ENCODE assay signal across 20 mouse cellular contexts in the genomic region with DNA sequence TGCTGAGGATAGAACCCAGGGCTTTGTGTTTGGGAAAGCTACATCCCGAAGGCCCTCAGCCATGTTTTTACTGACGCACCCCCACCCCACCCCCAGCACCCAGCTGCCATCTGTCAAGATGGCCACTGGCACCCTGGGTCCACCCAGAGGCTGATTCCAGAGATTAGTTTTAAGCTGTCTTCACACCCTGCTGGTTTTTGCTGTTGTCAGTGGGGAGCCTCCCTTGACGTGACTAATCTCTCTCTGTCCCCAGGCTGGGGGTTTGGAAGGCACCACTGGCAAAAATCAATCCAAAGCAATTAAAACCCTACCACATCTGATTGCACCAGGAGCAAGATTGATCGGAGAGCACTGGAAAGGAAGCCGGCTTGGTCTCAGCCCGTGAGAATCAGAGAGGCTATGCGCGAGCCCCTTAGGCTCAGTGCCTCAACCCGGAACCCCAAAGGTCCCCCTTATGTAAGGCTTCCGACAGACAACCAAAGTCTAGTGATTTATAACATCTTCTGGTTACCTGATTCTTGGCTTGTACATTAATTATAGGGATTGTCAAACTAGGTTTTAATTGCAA. TPM values are rescaled to one million over a fixed set of nuclear protein-coding genes. Genes with fewer than 3 reads are reported as not detected.
A peak's percentile ranks its signal among the peaks of the same experiment; 100 is the strongest.
DNase-seq lines count a peak whose midpoint lies in the region; ATAC-seq lines count a peak whose summit lies in the region.
"Had no signal": no experiment of that assay in that cellular context is flagged by ENCODE, and none has a peak within 500 bp of the region (broad histone marks: within the 10 kb centered on the region; RNA-seq: fewer than 3 reads in every experiment).

No protein-coding gene starts in this region.

- 60% methylated on average over 10 of the region's 10 CpGs for WGBS in hindbrain, embryonic 10.5 days
- 45% methylated on average over 10 of the region's 10 CpGs for WGBS in hindbrain, embryonic 16.5 days
- WGBS in midbrain, embryonic 12.5 days = 38% methylated on average over 10 of the region's 10 CpGs
- 29% methylated on average over 10 of the region's 10 CpGs for WGBS in midbrain, embryonic 15.5 days
- WGBS in midbrain, embryonic 14.5 days = 36% methylated on average over 10 of the region's 10 CpGs

- no peak overlapping the region for H3K4me2 ChIP-seq in hindbrain, embryonic 16.5 days (ENCODE audit: low read length)
- no peak overlapping the region for H3K4me2 ChIP-seq in midbrain, embryonic 12.5 days (replicated peaks)
- H3K4me2 ChIP-seq in midbrain, embryonic 15.5 days = no peak overlapping the region
- no peak overlapping the region for H3K4me2 ChIP-seq in midbrain, embryonic 14.5 days (ENCODE audit: low read length)
- H3K4me2 ChIP-seq: embryonic facial prominence, embryonic 12.5 days; forebrain, embryonic 15.5 days had no signal

- H3K9ac ChIP-seq in hindbrain, embryonic 16.5 days (ENCODE audit: low read depth, low read length) = no peak overlapping the region
- no peak overlapping the region for H3K9ac ChIP-seq in midbrain, embryonic 12.5 days (replicated peaks)
- H3K9ac ChIP-seq in midbrain, embryonic 15.5 days = no peak overlapping the region
- H3K9ac ChIP-seq in midbrain, embryonic 14.5 days (replicated peaks; ENCODE audit: low read length) = no peak overlapping the region; the same call in 1 of the 2 replicates
- H3K9ac ChIP-seq: embryonic facial prominence, embryonic 12.5 days; forebrain, embryonic 15.5 days had no signal

- ATAC-seq in hindbrain, embryonic 16.5 days = no peak
- peak; percentile 52; the same call in 1 of the 2 replicates for ATAC-seq in midbrain, embryonic 12.5 days (ENCODE audit: low FRiP score, low read depth)
- ATAC-seq in midbrain, embryonic 15.5 days (replicated peaks) = no peak
- no peak for ATAC-seq in midbrain, embryonic 14.5 days (ENCODE audit: low FRiP score, low TSS enrichment)
- ATAC-seq: forebrain, embryonic 15.5 days had no signal

- H3K4me3 ChIP-seq in hindbrain, embryonic 10.5 days = no peak overlapping the region
- no peak overlapping the region for H3K4me3 ChIP-seq in hindbrain, embryonic 16.5 days (ENCODE audit: low read length)
- no peak overlapping the region for H3K4me3 ChIP-seq in midbrain, embryonic 12.5 days
- no peak overlapping the region for H3K4me3 ChIP-seq in midbrain, embryonic 15.5 days
- no peak overlapping the region for H3K4me3 ChIP-seq in midbrain, embryonic 14.5 days (replicated peaks; ENCODE audit: low read depth, low read length)
- H3K4me3 ChIP-seq: embryonic facial prominence, embryonic 12.5 days; forebrain, embryonic 15.5 days; heart, embryonic 10.5 days had no signal

- H3K27ac ChIP-seq in hindbrain, embryonic 10.5 days = peak overlapping the region; percentile 9; the same call in 1 of the 2 replicates
- H3K27ac ChIP-seq in hindbrain, embryonic 16.5 days (ENCODE audit: low read depth, low read length) = no peak overlapping the region
- no peak overlapping the region for H3K27ac ChIP-seq in midbrain, embryonic 12.5 days (replicated peaks)
- no peak overlapping the region for H3K27ac ChIP-seq in midbrain, embryonic 15.5 days
- no peak overlapping the region for H3K27ac ChIP-seq in midbrain, embryonic 14.5 days (replicated peaks; ENCODE audit: low read depth, low read length)
- H3K27ac ChIP-seq: embryonic facial prominence, embryonic 12.5 days; forebrain, embryonic 15.5 days; heart, embryonic 10.5 days had no signal

- H3K4me1 ChIP-seq in hindbrain, embryonic 10.5 days (replicated peaks) = peaks cover 48% of the 10 kb centered on the region
- H3K4me1 ChIP-seq in hindbrain, embryonic 16.5 days (ENCODE audit: control insufficient read depth, insufficient read depth, low read depth, low read length) = peaks cover 32% of the 10 kb centered on the region
- H3K4me1 ChIP-seq in midbrain, embryonic 12.5 days = peaks cover 50% of the 10 kb centered on the region
- peaks cover 55% of the 10 kb centered on the region for H3K4me1 ChIP-seq in midbrain, embryonic 15.5 days
- peaks cover 31% of the 10 kb centered on the region for H3K4me1 ChIP-seq in midbrain, embryonic 14.5 days (ENCODE audit: control insufficient read depth, insufficient read depth, low read length)

- DNase-seq in hindbrain, embryonic 10.5 days (ENCODE audit: low spot score) = no peak
- DNase-seq in midbrain, embryonic 14.5 days = peak; percentile 51
- no peak for DNase-seq in thymus, postnatal 36 days
- DNase-seq in gastrocnemius, postnatal 4 days (ENCODE audit: low spot score in 2 of 2) = no peak
- DNase-seq: adrenal gland, postnatal 10 days; cerebellum, adult 11-12 months; cerebellum, adult 9-10 months; cerebellum, postnatal 25 days; gastrocnemius, postnatal 36 days; heart, adult 18-20 months; heart, postnatal 10 days; heart, postnatal 4 days had no signal

- no peaks in the 10 kb centered on the region for H3K36me3 ChIP-seq in hindbrain, embryonic 10.5 days
- no peaks in the 10 kb centered on the region for H3K36me3 ChIP-seq in hindbrain, embryonic 16.5 days (ENCODE audit: control insufficient read depth, insufficient read depth, low read length)
- H3K36me3 ChIP-seq in midbrain, embryonic 12.5 days = no peaks in the 10 kb centered on the region
- no peaks in the 10 kb centered on the region for H3K36me3 ChIP-seq in midbrain, embryonic 15.5 days (replicated peaks)
- no peaks in the 10 kb centered on the region for H3K36me3 ChIP-seq in midbrain, embryonic 14.5 days (ENCODE audit: control insufficient read depth, insufficient read depth, low read length)
- H3K36me3 ChIP-seq: embryonic facial prominence, embryonic 12.5 days; forebrain, embryonic 15.5 days; heart, embryonic 10.5 days had no signal

- H3K9me3 ChIP-seq in hindbrain, embryonic 10.5 days = no peaks in the 10 kb centered on the region
- no peaks in the 10 kb centered on the region for H3K9me3 ChIP-seq in hindbrain, embryonic 16.5 days (ENCODE audit: control insufficient read depth, low read length)
- no peaks in the 10 kb centered on the region for H3K9me3 ChIP-seq in midbrain, embryonic 12.5 days
- H3K9me3 ChIP-seq in midbrain, embryonic 15.5 days = no peaks in the 10 kb centered on the region
- no peaks in the 10 kb centered on the region for H3K9me3 ChIP-seq in midbrain, embryonic 14.5 days (ENCODE audit: control insufficient read depth, low read length)
- H3K9me3 ChIP-seq: embryonic facial prominence, embryonic 12.5 days; forebrain, embryonic 15.5 days; heart, embryonic 10.5 days had no signal

- no peaks in the 10 kb centered on the region for H3K27me3 ChIP-seq in hindbrain, embryonic 10.5 days (ENCODE audit: insufficient read depth, poor library complexity, severe bottlenecking)
- H3K27me3 ChIP-seq in hindbrain, embryonic 16.5 days (replicated peaks; ENCODE audit: control insufficient read depth, insufficient read depth, low read length) = no peaks in the 10 kb centered on the region
- no peaks in the 10 kb centered on the region for H3K27me3 ChIP-seq in midbrain, embryonic 12.5 days
- no peaks in the 10 kb centered on the region for H3K27me3 ChIP-seq in midbrain, embryonic 15.5 days (replicated peaks)
- H3K27me3 ChIP-seq in midbrain, embryonic 14.5 days (ENCODE audit: control insufficient read depth, insufficient read depth, low read length) = no peaks in the 10 kb centered on the region
- H3K27me3 ChIP-seq: embryonic facial prominence, embryonic 12.5 days; forebrain, embryonic 15.5 days had no signal

RNA-seq across cellular contexts. Expression of a gene that starts 59.7 kb away (rescaled TPM):
- 11.4 and 14.3 TPM in 2 replicates for polyA plus RNA-seq in hindbrain, embryonic 10.5 days (2016; fragmentation: Nextera tagmentation; extraction: Ambion mirVana)
- 26.4 and 27.1 TPM in 2 replicates for polyA plus RNA-seq in hindbrain, embryonic 16.5 days (2015; fragmentation: Nextera tagmentation; extraction: Ambion mirVana)
- 20.9 and 22.0 TPM in 2 replicates for polyA plus RNA-seq in midbrain, embryonic 12.5 days (2016; fragmentation: Nextera tagmentation; extraction: Ambion mirVana)
- 33.6 and 34.3 TPM in 2 replicates for polyA plus RNA-seq in midbrain, embryonic 15.5 days (2015; fragmentation: Nextera tagmentation; extraction: Ambion mirVana)
- 19.9 and 27.1 TPM in 2 replicates for polyA plus RNA-seq in midbrain, embryonic 14.5 days (2014; fragmentation: Nextera tagmentation; extraction: Ambion mirVana)
- 10 to 100 TPM; 10.1 to 10.5 TPM for total RNA-seq in gastrocnemius, postnatal 4 days (2021)
- total RNA-seq: MEL had no signal
- polyA plus RNA-seq: C2C12 had no signal
